Mouse (Mus musculus): ENCODE results near the gene P4ha2. TPM values are rescaled to one million over a fixed set of nuclear protein-coding genes. Genes with fewer than 3 reads are reported as not detected.

P4ha2 gene
- polyA plus RNA-seq (2015; fragmentation: Nextera tagmentation; extraction: Ambion mirVana), result 4.6 and 5.6 TPM in 2 replicates

- peaks cover 52% of the 10 kb centered on the region for H3K27me3 ChIP-seq
- H3K4me3 ChIP-seq (replicated peaks), result peak within 1 kb of the TSS; percentile 56
- WGBS (ENCODE audit: insufficient replicate concordance), result 44% methylated on average over 10 of the region's 10 CpGs
- peak within 1 kb of the TSS; percentile 79 for H3K4me2 ChIP-seq
- 0 out of 2 replicates have a peak within 1 kb of the TSS, but pooled peaks have one; percentile 25 for H3K9ac ChIP-seq
- H3K27ac ChIP-seq (replicated peaks), result no peak within 1 kb of the TSS
- no peaks in the 10 kb centered on the region for H3K9me3 ChIP-seq (replicated peaks)
- H3K4me1 ChIP-seq (replicated peaks), result peaks cover 19% of the 10 kb centered on the region
- H3K36me3 ChIP-seq (replicated peaks), result no peaks in the 10 kb centered on the region
- no peak for ATAC-seq (ENCODE audit: insufficient read depth)
These were observed at the start of gene P4ha2 for GRCm38 (mm10) chr11:54100045-54100691. Gene P4ha2, plus strand, starts transcription at chr11:54100095.

GRCm38 (mm10) chr11:54050205-54050604, 49.7 kb upstream of the P4ha2 start:
- Histone ChIP-seq H3K4me3 (replicated peaks) (no peak overlapping the region), H3K9me3 (replicated peaks) (no peaks in the 10 kb centered on the region), H3K9ac (no peak overlapping the region), H3K36me3 (replicated peaks) (no peaks in the 10 kb centered on the region), H3K4me2 (no peak overlapping the region), H3K4me1 (replicated peaks) (peaks cover 12% of the 10 kb centered on the region), H3K27me3 (no peaks in the 10 kb centered on the region), H3K27ac (replicated peaks) (no peak overlapping the region)
- no peak for ATAC-seq (ENCODE audit: insufficient read depth)
- 68% methylated on average over 2 of the region's 2 CpGs for WGBS (ENCODE audit: insufficient replicate concordance)

DNA sequence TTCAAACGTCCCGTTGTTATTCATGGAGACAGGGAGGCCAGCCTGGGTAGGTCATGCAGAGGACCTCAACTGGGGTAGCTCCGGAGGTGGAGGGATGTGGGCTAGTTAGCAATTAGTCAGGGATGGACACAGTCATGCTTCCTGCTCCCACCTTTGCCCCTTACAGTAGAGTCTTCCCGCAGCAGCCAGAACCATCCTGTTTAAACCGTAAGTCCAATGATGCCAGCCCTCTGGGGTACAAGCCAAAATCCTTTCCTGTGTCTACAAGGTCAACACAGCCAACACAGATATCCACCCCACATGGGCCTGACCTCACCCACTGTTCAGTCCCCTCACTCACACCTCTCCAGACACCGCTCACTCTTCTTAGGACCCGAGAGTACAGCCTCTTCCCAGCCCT, 48.7 kb upstream of the P4ha2 start:
- Histone ChIP-seq H3K27me3 (no peaks in the 10 kb centered on the region), H3K36me3 (replicated peaks) (no peaks in the 10 kb centered on the region), H3K4me1 (replicated peaks) (peaks cover 14% of the 10 kb centered on the region), H3K4me3 (replicated peaks) (no peak overlapping the region), H3K27ac (replicated peaks) (no peak overlapping the region), H3K9ac (no peak overlapping the region), H3K9me3 (replicated peaks) (no peaks in the 10 kb centered on the region), H3K4me2 (no peak overlapping the region)
- ATAC-seq (ENCODE audit: insufficient read depth), result no peak
- WGBS (ENCODE audit: insufficient replicate concordance), result 74% methylated on average over 7 of the region's 7 CpGs

- Histone ChIP-seq H3K4me1 (replicated peaks) (peaks cover 19% of the 10 kb centered on the region), H3K4me3 (replicated peaks) (no peak overlapping the region), H3K36me3 (replicated peaks) (no peaks in the 10 kb centered on the region), H3K27ac (replicated peaks) (no peak overlapping the region), H3K27me3 (no peaks in the 10 kb centered on the region), H3K4me2 (no peak overlapping the region), H3K9ac (no peak overlapping the region), H3K9me3 (replicated peaks) (no peaks in the 10 kb centered on the region)
- no peak for ATAC-seq (ENCODE audit: insufficient read depth)
- 77% methylated on average over 5 of the region's 5 CpGs for WGBS (ENCODE audit: insufficient replicate concordance)
These were observed 47.8 kb upstream of the P4ha2 start for GRCm38 (mm10) chr11:54052128-54052527.

GRCm38 (mm10) chr11:54053090-54053489, 46.8 kb upstream of the P4ha2 start:
- Histone ChIP-seq H3K4me1 (replicated peaks) (peaks cover 19% of the 10 kb centered on the region), H3K4me2 (no peak overlapping the region), H3K9ac (no peak overlapping the region), H3K4me3 (replicated peaks) (no peak overlapping the region), H3K27me3 (no peaks in the 10 kb centered on the region), H3K27ac (replicated peaks) (no peak overlapping the region), H3K9me3 (replicated peaks) (no peaks in the 10 kb centered on the region), H3K36me3 (replicated peaks) (no peaks in the 10 kb centered on the region)
- 45% methylated on average over 7 of the region's 7 CpGs for WGBS (ENCODE audit: insufficient replicate concordance)
- no peak for ATAC-seq (ENCODE audit: insufficient read depth)

- no peak overlapping the region for H3K4me3 ChIP-seq (replicated peaks)
- H3K27ac ChIP-seq (replicated peaks), result no peak overlapping the region
- H3K36me3 ChIP-seq (replicated peaks), result no peaks in the 10 kb centered on the region
- WGBS (ENCODE audit: insufficient replicate concordance), result 20% methylated on average over 6 of the region's 6 CpGs
- no peak overlapping the region for H3K9ac ChIP-seq
- H3K27me3 ChIP-seq, result no peaks in the 10 kb centered on the region
- no peak overlapping the region for H3K4me2 ChIP-seq
- no peaks in the 10 kb centered on the region for H3K9me3 ChIP-seq (replicated peaks)
- H3K4me1 ChIP-seq (replicated peaks), result peaks cover 19% of the 10 kb centered on the region
- ATAC-seq (ENCODE audit: insufficient read depth), result no peak
These were observed 45.6 kb upstream of the P4ha2 start for GRCm38 (mm10) chr11:54054257-54054656.

GRCm38 (mm10) chr11:54056132-54056531, 43.8 kb upstream of the P4ha2 start:
- Histone ChIP-seq H3K4me1 (replicated peaks) (peaks cover 19% of the 10 kb centered on the region), H3K4me2 (no peak overlapping the region), H3K9ac (no peak overlapping the region), H3K9me3 (replicated peaks) (no peaks in the 10 kb centered on the region), H3K27ac (replicated peaks) (no peak overlapping the region), H3K27me3 (no peaks in the 10 kb centered on the region), H3K4me3 (replicated peaks) (no peak overlapping the region), H3K36me3 (replicated peaks) (no peaks in the 10 kb centered on the region)
- WGBS (ENCODE audit: insufficient replicate concordance), result 53% methylated on average over 8 of the region's 8 CpGs
- ATAC-seq (ENCODE audit: insufficient read depth), result no peak

- H3K27me3 ChIP-seq, result no peaks in the 10 kb centered on the region
- H3K9ac ChIP-seq, result no peak overlapping the region
- no peaks in the 10 kb centered on the region for H3K36me3 ChIP-seq (replicated peaks)
- 27% methylated on average over 2 of the region's 2 CpGs for WGBS (ENCODE audit: insufficient replicate concordance)
- H3K4me3 ChIP-seq (replicated peaks), result no peak overlapping the region
- H3K27ac ChIP-seq (replicated peaks), result no peak overlapping the region
- ATAC-seq (ENCODE audit: insufficient read depth), result no peak
- no peak overlapping the region for H3K4me2 ChIP-seq
- H3K4me1 ChIP-seq (replicated peaks), result peaks cover 19% of the 10 kb centered on the region
- no peaks in the 10 kb centered on the region for H3K9me3 ChIP-seq (replicated peaks)
These were observed 42.5 kb upstream of the P4ha2 start for GRCm38 (mm10) chr11:54057428-54057827.

DNA sequence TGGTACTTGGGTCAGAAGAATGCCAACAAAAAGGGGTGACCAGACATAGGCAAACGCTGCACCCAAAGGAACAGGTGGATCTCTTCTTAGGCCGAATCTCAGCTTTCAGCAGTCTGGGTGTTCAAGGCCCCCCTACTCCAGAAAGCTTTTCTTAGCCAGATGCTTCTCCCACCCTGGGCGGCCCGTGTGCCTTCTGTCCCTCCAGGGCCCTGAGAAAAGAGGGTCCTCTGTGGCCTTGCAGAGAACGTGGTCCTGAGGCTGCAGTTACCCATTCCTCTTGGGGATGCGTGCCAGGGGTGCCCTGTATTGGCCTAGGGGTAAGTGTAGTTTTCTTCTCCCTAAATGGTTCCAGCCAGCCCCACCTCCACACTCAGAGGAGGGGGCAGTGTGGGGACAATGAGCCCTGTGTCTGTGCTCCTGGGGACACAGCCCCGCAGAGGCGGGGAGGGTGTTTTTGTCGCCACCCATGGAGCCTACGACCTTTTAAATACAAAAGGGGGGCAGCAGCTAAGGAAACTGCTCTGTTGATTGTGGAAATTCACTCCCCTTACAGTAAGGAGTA, 41.8 kb upstream of the P4ha2 start:
- Histone ChIP-seq H3K4me2 (no peak overlapping the region), H3K9me3 (replicated peaks) (no peaks in the 10 kb centered on the region), H3K27me3 (no peaks in the 10 kb centered on the region), H3K4me1 (replicated peaks) (peaks cover 17% of the 10 kb centered on the region), H3K4me3 (replicated peaks) (no peak overlapping the region), H3K27ac (replicated peaks) (no peak overlapping the region), H3K36me3 (replicated peaks) (no peaks in the 10 kb centered on the region), H3K9ac (no peak overlapping the region)
- WGBS (ENCODE audit: insufficient replicate concordance), result 64% methylated on average over 10 of the region's 10 CpGs
- ATAC-seq (ENCODE audit: insufficient read depth), result no peak

DNA sequence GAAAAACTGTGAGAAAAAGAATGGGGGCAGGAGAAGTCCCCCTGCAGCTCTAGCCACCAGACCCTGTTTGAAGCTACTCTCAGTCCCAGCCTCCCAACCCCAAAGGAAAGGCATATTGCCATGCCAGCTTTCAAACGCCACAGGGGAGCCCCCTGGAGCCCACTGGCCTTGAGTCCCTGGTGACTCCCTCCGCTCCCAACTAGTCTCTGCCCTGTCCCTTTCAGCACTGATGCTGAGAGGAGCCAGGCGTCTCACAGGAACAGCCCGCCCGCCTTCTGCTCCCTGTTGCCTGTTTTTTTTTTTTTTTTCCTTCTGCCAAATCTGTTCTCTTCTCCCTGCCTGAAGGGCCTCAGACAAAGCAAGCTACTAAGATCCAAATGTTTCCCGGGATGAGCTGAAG, 41.3 kb upstream of the P4ha2 start:
- Histone ChIP-seq H3K36me3 (replicated peaks) (no peaks in the 10 kb centered on the region), H3K27ac (replicated peaks) (no peak overlapping the region), H3K9me3 (replicated peaks) (no peaks in the 10 kb centered on the region), H3K9ac (no peak overlapping the region), H3K4me2 (no peak overlapping the region), H3K27me3 (peaks cover 4% of the 10 kb centered on the region; the same call in 1 of the 2 replicates), H3K4me1 (replicated peaks) (peaks cover 12% of the 10 kb centered on the region), H3K4me3 (replicated peaks) (no peak overlapping the region)
- 53% methylated on average over 6 of the region's 6 CpGs for WGBS (ENCODE audit: insufficient replicate concordance)
- no peak for ATAC-seq (ENCODE audit: insufficient read depth)

DNA sequence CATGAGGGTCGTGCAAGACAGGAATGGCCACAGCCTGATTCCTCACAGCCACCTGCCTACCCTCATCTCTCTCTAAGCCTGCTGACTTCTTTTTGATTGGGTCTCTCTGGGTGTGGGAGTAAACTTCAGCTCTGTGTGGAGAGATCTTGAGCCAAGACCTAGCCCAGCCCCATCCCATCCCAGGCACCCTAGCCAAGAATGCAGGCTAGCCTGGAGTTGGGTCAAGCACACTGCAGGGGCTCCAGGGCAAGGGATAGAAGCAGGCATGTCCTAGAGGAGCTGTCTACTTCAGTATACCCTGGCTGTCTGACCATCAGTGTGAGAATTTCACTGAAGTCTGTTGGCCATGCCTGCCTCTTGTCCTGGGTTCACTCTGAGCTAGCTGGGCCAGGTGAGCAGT, 40.4 kb upstream of the P4ha2 start:
- Histone ChIP-seq H3K27me3 (peaks cover 6% of the 10 kb centered on the region), H3K27ac (replicated peaks) (no peak overlapping the region), H3K4me3 (replicated peaks) (no peak overlapping the region), H3K9me3 (replicated peaks) (no peaks in the 10 kb centered on the region), H3K4me1 (replicated peaks) (0 out of 2 replicates have a peak, but pooled peaks cover 7% of the 10 kb centered on the region), H3K4me2 (no peak overlapping the region), H3K9ac (no peak overlapping the region), H3K36me3 (replicated peaks) (no peaks in the 10 kb centered on the region)
- 44% methylated on average over 1 of the region's 1 CpGs for WGBS (ENCODE audit: insufficient replicate concordance)
- ATAC-seq (ENCODE audit: insufficient read depth), result no peak

Measured in liver, embryonic 15.5 days (tissue).